Mouse (Mus musculus): ENCODE measurements around the gene Omg.

Gene Omg

DNA sequence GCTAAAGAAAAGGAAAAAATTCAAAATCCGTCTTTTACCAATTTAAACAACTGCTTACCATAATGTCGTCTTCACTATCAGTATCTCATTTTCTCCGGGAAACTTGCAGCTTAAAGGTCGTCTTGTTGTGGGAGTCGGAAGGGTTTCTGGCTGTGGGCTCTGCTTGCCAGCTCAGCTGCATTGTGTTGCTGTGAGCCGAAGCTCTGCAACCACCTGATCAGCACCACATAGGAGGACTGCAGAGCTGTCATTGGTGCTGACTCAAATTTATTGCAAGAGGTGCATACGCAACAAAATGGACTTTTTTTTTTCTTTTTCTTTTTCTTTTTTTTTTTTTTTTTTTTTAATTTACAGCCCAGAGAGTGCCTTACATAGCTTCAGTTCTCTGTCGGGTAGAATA is at the start of gene Omg:
Gene Omg, minus strand, starts transcription at position 240 of the 400 bp plus-strand sequence.
- DNase-seq (ENCODE audit: low spot score in 2 of 2) = no peak

GRCm38 (mm10) chr11:79552622-79553021 is 48.7 kb upstream of the Omg start:
- no peak for DNase-seq (ENCODE audit: low spot score in 2 of 2)

- DNase-seq (ENCODE audit: low spot score in 2 of 2) = no peak
These were observed 32.4 kb upstream of the Omg start for GRCm38 (mm10) chr11:79536293-79536692.

GRCm38 (mm10) chr11:79535554-79535953 is 31.7 kb upstream of the Omg start:
- DNase-seq (ENCODE audit: low spot score in 2 of 2) = no peak

GRCm38 (mm10) chr11:79533950-79534690 is 30.2 kb upstream of the Omg start:
- DNase-seq (ENCODE audit: low spot score in 2 of 2) = no peak

DNA sequence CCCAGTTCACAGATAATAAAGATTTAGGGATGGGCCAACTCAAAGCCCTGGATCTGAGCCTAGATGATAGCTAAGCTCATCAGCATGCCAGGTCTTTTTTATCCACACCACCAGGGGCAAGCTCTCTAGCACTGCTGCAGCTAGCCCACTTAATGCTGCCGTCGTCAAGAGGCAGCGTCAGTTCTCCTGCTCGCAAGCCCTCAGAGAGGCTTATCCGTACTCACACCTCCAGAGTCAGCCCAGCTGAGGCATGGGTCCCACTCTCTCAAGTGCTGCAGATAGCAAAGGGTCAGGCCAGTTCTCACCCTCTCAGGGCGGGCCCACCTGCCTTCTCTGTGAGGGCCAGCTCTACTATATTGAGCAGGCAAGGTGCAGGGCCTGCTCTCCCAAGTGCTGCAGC is 29.4 kb upstream of the Omg start:
- DNase-seq (ENCODE audit: low spot score in 2 of 2) = no peak

DNA sequence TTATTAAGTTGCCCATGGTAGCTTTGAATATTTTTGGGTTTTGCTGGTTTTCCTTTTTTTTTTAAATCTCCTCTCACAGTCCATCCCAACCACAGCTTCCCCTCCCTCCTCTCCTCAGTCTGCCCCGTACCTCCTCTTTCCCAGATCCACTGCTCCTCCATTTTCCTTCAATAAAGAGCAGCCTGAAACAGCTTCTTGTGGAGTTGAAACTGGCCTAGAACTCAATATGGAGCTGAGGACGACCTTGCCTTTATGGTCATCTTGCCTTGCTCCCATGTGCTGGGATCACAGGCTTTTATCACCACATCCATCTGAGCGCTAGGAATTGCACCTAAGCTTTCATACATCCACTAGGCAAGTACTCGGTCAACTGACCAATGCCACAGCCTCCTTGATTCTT is 27.6 kb upstream of the Omg start:
- no peak for DNase-seq (ENCODE audit: low spot score in 2 of 2)

DNA sequence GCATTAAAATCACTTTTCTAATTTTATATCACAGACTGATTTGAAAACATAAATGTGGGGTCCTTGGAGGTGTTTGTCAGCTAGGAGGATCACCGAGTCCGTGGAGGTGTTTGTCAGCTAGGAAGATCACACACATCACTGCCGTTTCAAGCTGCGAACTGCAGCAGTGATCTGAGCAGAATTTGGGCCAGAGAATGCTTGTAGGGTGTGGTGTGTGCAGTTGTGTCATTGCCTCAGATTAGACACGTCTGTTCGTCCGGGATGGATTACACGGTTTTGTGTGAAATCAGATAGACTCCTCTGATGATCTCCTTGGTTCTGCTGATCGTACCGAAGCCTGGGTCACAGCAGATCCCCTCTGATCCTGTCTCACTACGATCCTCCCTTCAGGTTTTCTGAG is 26.9 kb upstream of the Omg start:
- DNase-seq (ENCODE audit: low spot score in 2 of 2) = no peak

GRCm38 (mm10) chr11:79530333-79530761 is 26.5 kb upstream of the Omg start, which contains the start of the genes Evi2 and Evi2a:
Gene Evi2, minus strand, starts transcription at chr11:79530589.
Gene Evi2a, minus strand, starts transcription at chr11:79530609.
- DNase-seq (ENCODE audit: low spot score in 2 of 2) = peak in 1 of 2 experiments; percentile 29

DNA sequence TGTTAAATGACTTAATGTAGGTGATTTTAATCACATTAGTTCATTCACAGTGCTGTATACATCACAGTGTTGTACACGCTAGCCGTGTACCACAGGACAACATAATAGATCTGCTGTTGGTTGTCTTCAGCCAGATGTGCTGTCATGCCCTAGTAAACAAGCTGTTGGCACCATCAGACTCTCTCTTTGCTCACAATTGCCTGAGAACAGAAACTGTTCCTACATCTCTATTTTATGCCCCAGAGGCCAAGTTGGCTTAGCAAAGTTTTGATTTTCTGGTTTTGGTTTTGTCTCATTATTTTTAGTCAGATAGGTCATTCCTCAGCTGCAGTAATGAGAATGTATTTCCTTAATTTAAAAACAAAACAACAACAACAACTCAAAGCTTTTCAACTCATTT is 25.9 kb upstream of the Omg start:
- DNase-seq (ENCODE audit: low spot score in 2 of 2) = no peak

DNA sequence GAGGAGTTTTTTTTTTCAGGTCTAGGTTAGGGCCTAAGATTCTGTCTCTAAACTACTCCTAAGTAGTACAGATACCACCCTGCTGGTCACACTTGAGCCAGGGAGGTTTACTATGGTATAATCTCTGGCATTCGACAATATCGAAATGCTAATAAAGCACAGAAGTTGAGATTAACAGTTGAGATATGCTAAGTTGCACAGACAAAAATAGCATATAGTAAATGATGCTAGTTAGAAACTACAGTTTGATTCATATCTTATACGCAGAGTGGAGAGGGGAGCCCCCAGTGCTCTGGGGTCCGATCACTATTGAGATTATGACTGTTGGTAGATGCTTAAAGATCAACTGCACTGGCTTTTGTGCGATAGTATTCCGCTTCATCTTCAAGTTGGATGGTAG is 25.3 kb upstream of the Omg start:
- DNase-seq (ENCODE audit: low spot score in 2 of 2) = no peak

- no peak for DNase-seq (ENCODE audit: low spot score in 2 of 2)
These were observed 24.7 kb upstream of the Omg start for GRCm38 (mm10) chr11:79528601-79529000.

DNA sequence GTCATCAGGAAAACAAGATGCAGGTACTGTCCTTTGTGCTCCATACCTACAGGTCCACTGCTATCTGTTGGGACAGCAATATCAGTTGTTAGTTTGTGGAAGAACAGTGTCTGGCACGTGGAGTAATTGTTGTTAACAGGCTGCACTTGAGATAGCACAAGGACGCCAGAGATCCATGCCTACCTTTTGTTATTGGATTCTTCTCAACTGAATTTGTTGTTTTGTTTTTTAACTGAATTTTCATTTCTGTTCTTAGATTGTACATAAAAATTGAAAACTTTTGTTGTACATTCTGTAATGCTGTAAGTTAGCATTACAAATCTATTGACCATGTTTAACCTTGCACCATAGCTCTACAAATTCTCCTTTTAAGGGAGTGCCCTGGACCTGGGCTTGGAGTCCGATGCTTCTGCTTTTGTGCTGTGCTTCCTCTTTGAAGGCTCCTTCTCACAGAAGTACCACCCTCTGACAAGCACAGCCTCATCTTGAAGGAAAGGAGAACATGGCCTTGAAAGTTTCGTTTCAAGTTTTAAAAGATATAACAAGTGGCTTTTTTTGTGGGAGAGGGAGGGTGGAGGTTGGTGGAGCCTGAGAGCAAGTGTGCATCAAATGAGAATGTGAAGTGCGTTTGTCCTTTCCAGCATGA is 24.0 kb upstream of the Omg start:
- DNase-seq (ENCODE audit: low spot score in 2 of 2) = peak in 1 of 2 experiments; percentile 42

GRCm38 (mm10) chr11:79527015-79527738 is 23.3 kb upstream of the Omg start:
- peak; percentile 30 to 69 for DNase-seq (ENCODE audit: low spot score in 2 of 2)

DNA sequence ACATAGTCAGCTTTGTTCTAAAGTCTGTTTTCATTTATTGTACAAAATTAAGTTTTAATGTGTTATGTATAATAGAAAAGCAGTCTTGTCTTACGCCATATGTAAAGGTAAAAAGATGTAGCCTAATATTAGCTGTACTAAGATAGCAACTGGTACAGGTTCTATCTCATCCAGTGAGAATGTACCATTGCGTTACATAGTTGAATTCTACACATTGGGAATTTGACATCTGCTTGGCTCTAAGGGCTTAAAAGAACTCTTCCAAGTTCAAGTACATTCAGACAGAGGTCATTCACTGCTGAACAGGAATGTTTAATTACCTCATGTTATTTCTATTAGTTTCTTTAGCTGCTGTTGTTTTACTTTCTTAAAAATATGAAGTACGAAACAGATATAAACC is 22.7 kb upstream of the Omg start:
- DNase-seq (ENCODE audit: low spot score in 2 of 2) = no peak

DNA sequence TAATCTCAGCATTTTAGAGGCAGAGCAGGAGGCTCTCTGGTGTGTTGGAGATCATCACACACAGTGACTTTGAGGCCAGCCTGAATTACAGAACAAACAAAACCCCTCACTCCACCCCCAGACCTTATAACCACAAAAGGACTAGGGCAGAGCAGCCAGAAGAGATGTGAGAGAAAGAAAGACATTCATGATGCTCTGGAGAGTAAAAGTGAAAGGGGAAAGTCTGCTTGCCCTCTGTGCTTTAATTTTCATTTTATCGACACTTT is 20.4 kb upstream of the Omg start:
- no peak for DNase-seq (ENCODE audit: low spot score in 2 of 2)

DNA sequence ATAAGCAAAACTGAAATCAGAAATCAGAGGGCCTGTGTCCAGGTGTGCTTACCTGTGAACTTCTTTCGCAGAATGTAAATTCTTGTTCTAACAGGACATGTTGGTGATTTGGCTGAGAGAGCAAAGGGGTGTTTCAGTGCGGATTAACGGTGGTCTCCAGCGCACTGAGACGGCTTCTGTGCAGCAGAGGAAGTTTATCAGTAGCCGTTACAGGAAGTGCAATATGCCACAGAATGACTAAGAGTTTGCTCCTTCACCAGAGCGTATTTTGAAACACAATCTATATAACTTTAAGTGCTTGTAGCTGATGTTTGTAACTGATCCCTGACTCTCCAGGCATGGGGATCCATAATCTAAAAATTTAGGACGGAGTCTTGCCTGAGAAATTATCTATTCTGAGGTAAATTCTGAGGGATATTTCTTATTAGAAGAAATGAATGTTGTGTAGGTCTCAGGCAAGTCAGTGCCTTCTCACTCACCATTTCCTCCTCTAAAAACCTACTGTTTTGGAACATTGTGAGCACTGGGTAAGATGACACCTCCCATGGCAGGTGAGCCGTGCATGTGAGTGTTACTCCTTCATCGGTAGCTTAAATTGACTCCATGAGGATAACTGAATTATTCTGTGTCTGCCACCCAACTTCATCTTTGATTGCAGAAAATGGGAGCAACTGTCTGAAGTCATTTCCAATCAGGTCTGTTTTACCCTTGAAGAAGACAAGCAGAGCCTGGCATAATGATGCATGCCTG is 19.9 kb upstream of the Omg start, which contains the start of gene Evi2b:
Gene Evi2b, minus strand, starts transcription at position 203 of the 750 bp plus-strand sequence.
- peak; percentile 41 to 70 for DNase-seq (ENCODE audit: low spot score in 2 of 2)

DNA sequence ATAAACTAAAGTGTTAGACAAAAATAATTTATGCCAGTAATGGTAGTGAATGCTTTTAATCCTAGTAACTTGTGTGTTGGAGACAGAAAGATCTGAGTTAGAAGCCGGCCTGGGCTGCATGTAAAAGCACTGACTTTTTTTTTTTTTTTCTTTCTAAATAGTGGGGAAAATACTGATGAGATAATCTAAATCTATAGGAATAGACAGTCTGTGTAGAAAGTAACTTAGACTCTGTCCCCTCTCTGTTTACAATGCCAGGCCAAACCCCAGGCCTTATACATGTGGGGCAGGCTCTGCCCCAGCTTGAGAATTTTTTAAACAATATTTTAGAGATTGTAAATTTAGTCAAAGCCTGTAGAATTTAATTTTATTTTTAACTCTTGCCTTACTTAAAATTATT is 19.1 kb upstream of the Omg start:
- DNase-seq (ENCODE audit: low spot score in 2 of 2) = no peak

- DNase-seq (ENCODE audit: low spot score in 2 of 2) = no peak
These were observed 18.0 kb upstream of the Omg start for GRCm38 (mm10) chr11:79521930-79522329.

DNA sequence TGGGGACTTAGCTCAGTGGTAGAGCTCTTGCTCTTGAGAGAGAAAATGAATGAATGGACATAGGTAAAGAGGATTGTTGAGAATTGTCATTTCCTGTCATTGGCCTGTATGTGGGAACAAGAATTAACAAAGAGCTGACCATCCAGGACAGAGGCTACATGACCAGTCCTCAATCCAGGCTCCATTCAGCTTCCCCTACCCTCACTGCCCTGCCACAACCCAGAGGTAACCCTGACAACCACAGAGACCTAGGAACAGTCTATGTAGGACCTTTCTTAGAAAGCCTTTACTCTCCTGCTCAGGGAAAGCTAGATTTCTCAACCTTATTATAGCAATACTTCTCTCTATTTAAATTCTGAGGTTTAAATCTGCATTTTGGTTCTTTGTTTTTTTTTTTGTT is 16.9 kb upstream of the Omg start:
- no peak for DNase-seq (ENCODE audit: low spot score in 2 of 2)

DNA sequence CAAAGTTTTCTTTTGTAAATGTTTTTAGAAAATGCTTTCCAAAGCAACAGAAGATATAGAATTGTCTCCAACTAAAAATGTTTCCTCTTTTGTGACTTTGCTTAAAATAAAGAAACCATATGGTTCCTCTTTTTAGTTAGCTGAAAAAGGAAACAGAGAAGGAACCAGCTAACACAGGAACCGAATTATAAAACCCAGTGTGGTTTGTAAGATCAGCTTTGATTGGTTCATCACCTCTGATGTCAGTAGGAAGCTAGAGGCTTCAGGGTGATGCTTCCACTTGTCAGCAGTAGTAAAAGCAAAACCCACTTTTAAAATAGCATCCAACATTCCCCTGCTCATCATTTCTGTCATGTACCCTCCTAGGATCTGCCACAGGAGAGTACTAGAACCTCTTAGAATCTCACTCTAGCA is 16.0 kb upstream of the Omg start:
- no peak for DNase-seq (ENCODE audit: low spot score in 2 of 2)

DNA sequence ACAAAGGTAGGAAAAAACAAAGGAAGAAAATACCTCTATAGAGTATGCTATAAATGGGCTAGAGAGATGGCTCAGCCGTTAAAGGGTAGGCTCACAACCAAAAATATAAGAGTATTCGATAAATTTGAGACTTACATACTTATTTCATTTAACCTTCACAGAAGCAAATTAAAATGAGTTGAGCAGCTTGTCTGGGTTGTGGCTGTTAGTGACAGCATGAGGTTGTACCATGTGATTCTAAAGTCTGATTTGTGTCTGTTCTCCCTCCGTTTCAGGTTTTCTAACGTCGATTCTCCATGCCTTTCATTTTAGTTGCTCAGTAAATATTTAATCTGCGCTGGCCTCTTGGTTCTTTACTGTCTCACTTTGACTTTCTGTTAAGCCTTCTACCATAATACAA is 15.4 kb upstream of the Omg start:
- DNase-seq (ENCODE audit: low spot score in 2 of 2) = no peak
